Mouse (Mus musculus): ENCODE results near the gene Pdgfa.

The Pdgfa gene

DNA sequence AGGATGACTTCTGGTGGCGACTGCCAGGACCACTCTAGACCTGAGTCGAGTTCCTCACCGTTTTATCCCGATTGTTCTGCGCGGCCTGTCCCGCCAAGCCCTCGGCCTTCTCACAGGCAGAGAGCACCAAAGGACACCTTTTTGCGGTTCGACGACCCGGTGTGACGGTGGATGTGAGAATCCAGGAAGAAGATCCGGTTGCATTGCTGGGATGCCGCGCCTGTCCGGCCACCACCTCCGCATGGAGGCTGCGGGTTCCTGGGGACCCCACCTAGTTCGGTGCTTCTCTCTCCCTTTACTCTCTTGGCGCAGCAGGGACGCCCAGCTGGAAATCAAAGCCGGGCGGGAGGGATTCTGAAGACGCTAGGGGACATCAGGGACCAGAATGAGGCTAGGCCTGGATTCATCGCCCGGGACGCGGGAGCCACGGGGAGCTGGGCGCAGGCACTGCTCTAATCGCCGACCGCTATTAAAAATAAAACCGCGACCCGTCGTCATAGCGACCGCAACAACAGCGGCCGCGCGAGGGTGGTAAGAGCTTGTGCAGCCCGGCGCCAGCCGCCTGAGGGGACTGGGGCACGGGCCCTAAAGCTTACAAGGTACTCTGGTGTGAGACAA is at the start of gene Pdgfa:
TSS of gene Pdgfa (minus strand) at position 200 of the 618 bp plus-strand sequence.
- DNase-seq, result peak; percentile 74 to 82

GRCm38 (mm10) chr5:139046636-139047035 is 49.5 kb upstream of the Pdgfa start:
- no peak for DNase-seq

DNA sequence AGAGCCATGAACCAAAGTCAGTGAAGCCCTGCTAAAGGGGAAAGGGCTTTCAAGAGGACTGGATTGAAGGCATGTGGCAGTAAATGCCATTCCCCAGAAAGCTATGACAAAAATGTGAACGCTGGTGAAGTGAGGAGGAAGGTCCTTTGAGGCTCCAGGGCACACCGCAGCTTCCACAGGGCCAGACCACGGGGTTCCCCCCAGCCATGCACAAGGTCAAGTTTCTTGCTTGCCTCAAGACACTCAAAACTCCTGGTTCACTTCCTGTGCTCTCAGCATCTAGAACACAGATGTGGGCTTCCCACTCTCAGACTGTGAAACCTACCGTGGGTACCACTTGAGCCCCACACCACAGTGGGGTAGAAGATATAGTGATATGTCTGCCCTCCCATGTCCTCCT is 46.4 kb upstream of the Pdgfa start:
- DNase-seq, result no peak

GRCm38 (mm10) chr5:139042299-139042698 is 45.1 kb upstream of the Pdgfa start:
- DNase-seq, result no peak

DNA sequence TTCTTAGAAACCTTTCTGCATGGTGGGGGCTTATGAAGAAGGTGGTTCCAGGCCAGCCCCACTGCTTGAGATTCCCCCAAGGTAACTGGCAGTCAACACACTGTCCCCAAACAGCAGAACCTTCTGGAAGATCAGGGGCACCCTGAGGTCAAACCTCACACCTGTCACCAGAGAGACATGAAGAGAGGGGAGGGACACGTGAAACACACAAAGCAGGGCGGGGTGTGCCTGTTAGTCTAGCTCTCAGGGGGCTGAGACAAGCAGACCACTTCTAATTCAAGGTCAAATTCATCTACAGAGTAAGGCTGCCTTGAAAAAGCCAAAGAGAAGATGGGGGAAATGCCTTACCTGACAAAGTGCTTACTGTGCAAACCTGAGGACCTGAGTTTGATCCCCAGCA is 38.0 kb upstream of the Pdgfa start:
- no peak for DNase-seq

DNA sequence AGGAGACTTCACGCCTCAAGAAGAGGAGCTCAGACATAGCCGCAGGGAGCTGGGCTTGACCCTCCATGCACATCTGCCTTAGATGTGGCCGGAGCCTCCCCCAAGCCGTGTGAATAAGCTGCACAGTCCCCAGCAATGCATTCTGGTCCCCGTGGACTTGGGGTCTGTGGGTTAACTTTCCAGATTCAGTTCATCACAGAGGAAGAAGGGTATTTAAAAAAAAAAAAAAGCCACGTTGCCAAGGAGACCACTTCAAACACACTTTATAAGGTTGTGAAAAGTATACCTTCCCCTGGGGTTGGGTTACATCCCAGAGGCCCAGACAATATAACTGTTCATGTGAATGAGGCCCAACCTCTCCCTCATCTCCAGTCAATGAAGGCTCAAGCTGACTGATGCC is 37.6 kb upstream of the Pdgfa start:
- no peak for DNase-seq

DNA sequence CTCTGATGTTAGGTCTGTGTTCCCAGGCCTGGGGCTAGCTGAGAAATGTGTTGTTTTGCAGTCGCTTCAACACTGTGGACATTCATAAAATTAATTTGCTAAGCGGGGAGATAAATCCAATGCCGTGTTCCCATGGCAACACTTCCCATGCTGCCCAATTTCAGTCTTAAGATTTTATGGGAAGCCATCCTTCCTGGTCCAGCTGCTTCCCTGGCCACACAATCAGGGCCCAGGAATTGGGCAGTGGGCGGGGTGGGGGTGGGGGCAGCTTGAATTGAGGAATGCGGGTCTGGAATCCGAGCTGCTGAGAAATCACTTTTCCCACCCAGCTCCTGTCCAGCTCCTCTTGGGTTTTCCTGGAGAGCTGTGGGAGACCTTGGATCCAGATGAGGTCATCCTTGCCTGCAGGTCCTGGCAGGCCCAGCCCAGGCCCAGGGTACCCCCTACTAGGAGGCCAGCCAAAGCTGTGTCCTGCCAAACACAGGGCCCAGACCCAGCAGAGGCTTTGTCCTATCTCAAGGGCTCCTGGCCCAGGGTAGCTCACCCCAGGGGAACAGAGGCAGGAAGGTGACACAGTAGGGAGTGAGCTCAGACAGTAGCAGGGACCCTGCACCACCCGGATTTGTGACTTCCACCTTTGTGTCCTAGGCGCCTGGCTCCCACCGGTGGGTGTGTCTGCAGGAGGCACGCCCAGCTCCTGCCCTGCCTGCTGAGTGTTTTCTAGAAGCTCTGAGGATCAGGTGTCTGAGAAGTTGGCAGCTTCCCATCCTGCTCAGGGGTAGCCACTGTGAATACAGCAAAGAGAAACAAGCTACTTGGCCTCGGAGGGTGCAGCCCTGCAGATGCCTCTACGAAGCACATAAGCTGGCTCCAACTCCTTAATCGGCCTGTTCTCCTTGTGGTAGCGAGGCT is 36.5 kb upstream of the Pdgfa start:
- peak; percentile 57 to 74 for DNase-seq

DNA sequence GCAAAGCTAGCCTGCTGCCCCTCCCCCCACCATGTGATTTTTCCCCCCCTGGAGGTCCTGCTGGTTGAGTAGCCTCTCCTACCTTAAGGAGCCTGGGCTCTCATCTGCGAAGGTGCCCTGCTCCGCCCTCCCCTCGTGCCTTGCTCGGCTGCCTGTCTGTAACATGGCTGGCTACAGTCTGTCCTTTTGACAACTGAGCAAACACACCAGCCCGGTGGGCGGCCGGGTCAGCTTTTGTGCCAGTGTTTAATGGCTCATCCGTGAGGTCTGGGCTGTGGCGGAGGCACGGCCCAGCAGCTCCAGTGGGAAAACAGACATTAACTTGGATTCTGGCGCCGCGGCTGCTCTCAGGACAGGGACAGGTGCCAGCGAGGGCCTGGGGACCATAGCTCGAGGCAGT is 30.4 kb upstream of the Pdgfa start:
- no peak for DNase-seq

DNA sequence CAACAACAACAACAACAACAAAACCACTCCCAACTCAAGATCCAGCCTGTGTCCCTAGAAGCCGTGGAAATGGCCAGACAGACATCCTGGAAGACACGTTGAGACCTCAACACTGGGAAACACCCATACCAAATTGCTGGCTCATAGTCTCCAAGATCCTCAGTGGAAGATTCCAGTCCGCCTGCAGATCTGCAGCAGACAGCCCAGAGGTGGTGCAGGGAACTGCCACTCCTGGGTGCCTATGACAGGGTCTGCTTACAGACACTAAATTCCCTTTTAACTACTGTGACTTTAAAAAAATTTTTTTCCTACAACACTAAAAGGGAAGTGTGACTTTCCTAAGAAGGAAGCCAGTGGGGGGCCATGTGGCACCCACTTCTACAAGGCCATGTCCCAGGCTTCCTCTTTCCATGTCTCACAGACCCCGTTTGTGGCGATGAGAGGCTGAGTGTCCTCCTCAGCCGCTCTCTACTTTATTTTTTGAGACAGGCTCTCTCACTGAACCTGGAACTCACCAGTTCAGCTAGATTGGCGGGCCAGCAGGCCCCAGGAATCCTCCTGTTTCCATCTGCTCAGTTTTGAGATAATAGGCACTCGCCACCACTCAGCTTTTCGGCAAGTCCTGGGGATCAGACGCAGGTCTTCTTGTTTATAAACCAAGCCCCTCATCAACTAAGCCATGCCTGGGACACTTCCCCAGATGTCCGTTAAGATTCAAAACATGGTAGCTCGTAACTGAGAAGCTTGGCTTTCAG is 27.4 kb upstream of the Pdgfa start:
- no peak for DNase-seq

DNA sequence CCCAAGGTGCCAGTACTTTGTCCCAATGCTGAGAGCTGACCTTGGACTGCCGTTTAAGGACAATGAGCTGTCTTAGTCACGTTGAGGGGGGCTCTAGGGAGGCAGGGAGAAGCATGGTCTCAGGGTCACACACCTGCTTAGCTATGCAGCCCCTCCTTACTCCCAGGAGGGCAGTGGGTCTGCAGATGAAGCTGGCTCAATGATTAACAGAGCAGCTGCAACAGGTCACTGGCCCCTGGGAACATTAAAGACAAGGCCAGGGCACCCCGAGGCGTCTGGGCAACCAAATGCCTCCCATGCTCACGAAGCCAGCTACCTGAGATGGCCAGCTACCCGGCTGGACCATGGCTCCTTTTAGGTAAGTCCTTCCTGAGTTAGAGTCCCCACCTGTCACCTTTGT is 23.4 kb upstream of the Pdgfa start:
- DNase-seq, result no peak

GRCm38 (mm10) chr5:139017371-139018124 is 20.4 kb upstream of the Pdgfa start:
- peak; percentile 82 to 85 for DNase-seq

GRCm38 (mm10) chr5:139015097-139015496 is 17.9 kb upstream of the Pdgfa start:
- peak; percentile 31 to 38 for DNase-seq

DNA sequence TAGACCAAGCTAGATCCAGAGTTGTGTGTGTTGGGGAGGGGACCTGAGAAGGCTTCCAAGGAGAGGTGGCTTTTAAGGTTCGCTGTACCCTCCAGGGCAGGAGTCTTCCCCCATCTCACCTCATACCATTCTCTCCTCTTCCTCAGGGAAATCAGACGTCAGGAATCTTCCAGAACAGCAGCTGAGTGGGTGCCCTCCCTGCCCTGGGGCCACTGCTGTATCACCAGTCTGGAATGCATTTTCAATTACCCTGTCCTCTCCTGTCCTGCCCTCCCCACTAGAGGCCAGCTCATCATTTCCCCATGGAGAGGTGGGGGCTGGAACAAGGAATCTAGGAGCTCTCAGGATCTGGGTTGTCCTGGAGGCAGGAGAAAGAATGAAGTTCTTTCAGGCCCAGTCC is 13.5 kb upstream of the Pdgfa start:
- no peak for DNase-seq

- peak; percentile 37 to 61 for DNase-seq
Measured at GRCm38 (mm10) chr5:139007141-139007775, 10.1 kb upstream of the Pdgfa start.

GRCm38 (mm10) chr5:139004588-139004987 is 7.4 kb upstream of the Pdgfa start:
- no peak for DNase-seq

DNA sequence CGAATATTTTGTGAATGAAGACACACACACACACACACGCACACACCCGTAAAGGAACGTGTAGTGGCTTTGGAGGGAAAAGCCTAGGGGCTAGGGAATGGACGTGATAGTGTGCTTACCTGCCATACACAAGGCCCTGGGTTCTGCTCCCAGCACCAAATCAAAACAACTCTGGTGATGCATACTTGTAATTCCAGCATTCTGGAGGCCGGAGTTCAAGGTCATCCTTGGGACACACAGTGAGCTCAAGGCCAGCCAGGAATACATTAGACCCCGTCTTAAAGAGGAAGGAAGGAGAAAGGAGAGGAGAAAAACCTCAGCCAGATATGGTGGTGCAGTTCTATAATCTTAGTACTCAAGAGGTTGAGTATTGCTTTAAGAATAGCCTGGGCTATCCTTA is 2.5 kb upstream of the Pdgfa start:
- no peak for DNase-seq

GRCm38 (mm10) chr5:138997936-138998580 is 888 bp upstream of the Pdgfa start:
- peak; percentile 71 to 72 for DNase-seq

- DNase-seq, result no peak
Measured at GRCm38 (mm10) chr5:138996322-138997073, 672 bp downstream of the Pdgfa start.

- DNase-seq, result peak; percentile 90 to 93
Measured at GRCm38 (mm10) chr5:138995721-138996311, 1.4 kb downstream of the Pdgfa start.
